In the genomic region with DNA sequence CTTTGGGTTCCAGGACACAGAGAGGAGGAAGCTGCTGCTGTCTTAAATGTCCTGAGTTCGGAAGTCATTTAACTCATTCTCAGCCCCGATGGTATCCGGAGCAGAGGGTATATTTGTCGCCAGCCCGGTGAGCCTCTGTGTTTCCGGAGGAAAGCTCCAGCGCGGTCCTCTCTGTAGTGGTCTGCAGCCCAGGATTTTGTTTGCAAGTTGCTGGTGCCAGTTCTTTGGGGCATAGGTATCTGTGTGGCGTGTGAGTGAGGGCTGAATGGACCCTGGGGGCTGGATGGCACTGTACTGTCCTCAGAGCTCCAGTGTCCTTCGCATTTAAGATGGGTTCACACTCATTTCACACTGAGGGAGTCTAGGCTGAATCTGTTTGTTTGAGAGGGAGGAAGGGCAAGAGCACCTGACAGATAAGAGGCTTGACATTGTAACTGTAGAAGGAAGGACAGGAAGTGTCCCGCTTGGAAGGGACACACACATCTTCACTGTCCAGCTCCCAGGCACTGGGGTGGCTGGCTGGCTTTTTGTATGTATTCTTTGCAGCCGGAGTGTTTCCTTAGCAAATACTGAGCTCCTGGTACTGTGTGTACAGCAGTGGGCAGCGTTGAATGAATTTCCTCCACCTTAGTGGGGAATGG, we compare ENCODE assay signal across 8 mouse cellular contexts. TPM values are rescaled to one million over a fixed set of nuclear protein-coding genes. Genes with fewer than 3 reads are reported as not detected.
DNase-seq lines count a peak whose midpoint lies in the region; ATAC-seq and TF ChIP-seq lines count a peak whose summit lies in the region.

No protein-coding gene starts in this region.

- no peaks in the 10 kb centered on the region for H3K27me3 ChIP-seq in kidney, adult 2 months (replicated peaks; ENCODE audit: control insufficient read depth, insufficient read depth, low read length)
- H3K27me3 ChIP-seq in forebrain, embryonic 15.5 days, result no peaks in the 10 kb centered on the region
- H3K27me3 ChIP-seq in intestine, postnatal 0 days (replicated peaks; ENCODE audit: control insufficient read depth, insufficient read depth, low read length), result no peaks in the 10 kb centered on the region
- no peaks in the 10 kb centered on the region for H3K27me3 ChIP-seq in midbrain, embryonic 16.5 days (ENCODE audit: control insufficient read depth, insufficient read depth, low read depth, low read length)

- H3K4me3 ChIP-seq in kidney, adult 2 months (ENCODE audit: insufficient read depth, low read depth, low read length), result peak overlapping the region; percentile 38; the same call in 1 of the 2 replicates
- H3K4me3 ChIP-seq in forebrain, embryonic 15.5 days, result peak overlapping the region; percentile 19
- H3K4me3 ChIP-seq in intestine, postnatal 0 days (ENCODE audit: low read depth, low read length), result peak overlapping the region; percentile 42
- H3K4me3 ChIP-seq in midbrain, embryonic 16.5 days (ENCODE audit: low read depth, low read length), result peak overlapping the region; percentile 11; the same call in 1 of the 2 replicates

- H3K4me1 ChIP-seq in kidney, adult 2 months (ENCODE audit: control insufficient read depth, insufficient read depth, low read length), result peaks cover 12% of the 10 kb centered on the region
- H3K4me1 ChIP-seq in forebrain, embryonic 15.5 days, result peaks cover 23% of the 10 kb centered on the region
- H3K4me1 ChIP-seq in intestine, postnatal 0 days (replicated peaks; ENCODE audit: control insufficient read depth, insufficient read depth, low read length), result peaks cover 17% of the 10 kb centered on the region
- H3K4me1 ChIP-seq in midbrain, embryonic 16.5 days (ENCODE audit: control insufficient read depth, insufficient read depth, low read length), result peaks cover 16% of the 10 kb centered on the region

- H3K9ac ChIP-seq in forebrain, embryonic 15.5 days (replicated peaks), result peak overlapping the region; percentile 11; the same call in 1 of the 2 replicates
- peak overlapping the region; percentile 51 for H3K9ac ChIP-seq in intestine, postnatal 0 days (ENCODE audit: low read depth, low read length)
- H3K9ac ChIP-seq in midbrain, embryonic 16.5 days (ENCODE audit: low read depth, low read length), result 0 out of 2 replicates have a peak overlapping the region, but pooled peaks have one; percentile 11

- WGBS in kidney, adult 2 months, result 45% methylated on average over 13 of the region's 13 CpGs
- 43% methylated on average over 13 of the region's 13 CpGs for WGBS in forebrain, embryonic 15.5 days
- 19% methylated on average over 13 of the region's 13 CpGs for WGBS in intestine, postnatal 0 days
- 47% methylated on average over 13 of the region's 13 CpGs for WGBS in midbrain, embryonic 16.5 days

- H3K27ac ChIP-seq in kidney, adult 2 months (ENCODE audit: insufficient read depth, low read depth, low read length), result peak overlapping the region; percentile 26
- peak overlapping the region; percentile 25; the same call in 1 of the 2 replicates for H3K27ac ChIP-seq in forebrain, embryonic 15.5 days (replicated peaks)
- peak overlapping the region; percentile 92 for H3K27ac ChIP-seq in intestine, postnatal 0 days (ENCODE audit: low read depth, low read length)
- 0 out of 2 replicates have a peak overlapping the region, but pooled peaks have one; percentile 17 for H3K27ac ChIP-seq in midbrain, embryonic 16.5 days (ENCODE audit: low read length)

- no peak for TF ChIP-seq CTCF in kidney, adult 2 months (conservative IDR thresholded peaks at IDR 0.05; ENCODE audit: insufficient read depth, insufficient read length, low read depth, low read length)
- TF ChIP-seq CTCF in intestine, postnatal 0 days (IDR thresholded peaks at IDR 0.05; ENCODE audit: low read depth), result no peak

- intact Hi-C loops in left cerebral cortex, postnatal 4 days (cut with DNase I), result no loop called here

- H3K9me3 ChIP-seq in forebrain, embryonic 15.5 days, result no peaks in the 10 kb centered on the region
- H3K9me3 ChIP-seq in intestine, postnatal 0 days (ENCODE audit: control insufficient read depth), result no peaks in the 10 kb centered on the region
- H3K9me3 ChIP-seq in midbrain, embryonic 16.5 days (replicated peaks; ENCODE audit: control insufficient read depth, low read length, poor library complexity, severe bottlenecking), result no peaks in the 10 kb centered on the region

- DNase-seq in kidney, adult 2 months, result no peak
- no peak for DNase-seq in kidney, adult 9 months
- DNase-seq in layer of hippocampus, adult 9-11 months, result no peak
- DNase-seq in left cerebral cortex, postnatal 4 days, result no peak

- no peak for TF ChIP-seq POLR2A in kidney, adult 2 months (IDR thresholded peaks at IDR 0.05; ENCODE audit: low read depth, low read length)

- peak overlapping the region; percentile 31 for H3K4me2 ChIP-seq in forebrain, embryonic 15.5 days (replicated peaks)
- H3K4me2 ChIP-seq in intestine, postnatal 0 days (replicated peaks; ENCODE audit: low read depth), result peak overlapping the region; percentile 78
- H3K4me2 ChIP-seq in midbrain, embryonic 16.5 days (ENCODE audit: low read length), result peak overlapping the region; percentile 26

- H3K36me3 ChIP-seq in kidney, adult 2 months (ENCODE audit: control insufficient read depth, insufficient read depth, low read length), result no peaks in the 10 kb centered on the region
- no peaks in the 10 kb centered on the region for H3K36me3 ChIP-seq in forebrain, embryonic 15.5 days
- H3K36me3 ChIP-seq in intestine, postnatal 0 days (ENCODE audit: control insufficient read depth, insufficient read depth), result no peaks in the 10 kb centered on the region
- no peaks in the 10 kb centered on the region for H3K36me3 ChIP-seq in midbrain, embryonic 16.5 days (ENCODE audit: control insufficient read depth, insufficient read depth, low read length)

- peak; percentile 11; the same call in 1 of the 2 replicates for ATAC-seq in forebrain, embryonic 15.5 days (replicated peaks)
- ATAC-seq in intestine, postnatal 0 days, result no peak
- 0 out of 2 replicates have a peak, but pooled peaks have one; percentile 1 for ATAC-seq in midbrain, embryonic 16.5 days
- ATAC-seq in inflammation-experienced regulatory T-cells, adult 6 months, result no peak

RNA-seq across cellular contexts. Expression of a gene that starts 41.4 kb away (rescaled TPM):
- polyA plus RNA-seq in kidney, adult 2 months (2012; rRNA removed), result not detected in 2 replicates
- polyA plus RNA-seq in forebrain, embryonic 15.5 days (2015; fragmentation: Nextera tagmentation; extraction: Ambion mirVana), result not detected in 2 replicates
- not detected in 2 replicates for polyA plus RNA-seq in intestine, postnatal 0 days (2015; fragmentation: Nextera tagmentation; extraction: Ambion mirVana)
- polyA plus RNA-seq in midbrain, embryonic 16.5 days (2015; fragmentation: Nextera tagmentation; extraction: Ambion mirVana), result not detected in 2 replicates
- not detected for total RNA-seq in left cerebral cortex, postnatal 4 days (2021)
- polyA plus RNA-seq in inflammation-experienced regulatory T-cells, adult 6 months (2017; shearing (Covaris generic)), result not detected

Comparison
In these comparisons a context has a peak if more than half of its experiments do, and no peak if none do; other contexts are left out.
1. H3K27ac ChIP-seq: peak in every context shown above with its lines; median percentile 92 in intestine, postnatal 0 days; 26 in kidney, adult 2 months; 25 in forebrain, embryonic 15.5 days; 17 in midbrain, embryonic 16.5 days.
2. ATAC-seq: peak in forebrain, embryonic 15.5 days (single experiment) and midbrain, embryonic 16.5 days (single experiment); none in intestine, postnatal 0 days (single experiment) and inflammation-experienced regulatory T-cells, adult 6 months (single experiment).
3. H3K4me2 ChIP-seq: peak in every context shown above with its lines; median percentile 78 in intestine, postnatal 0 days; 31 in forebrain, embryonic 15.5 days; 26 in midbrain, embryonic 16.5 days.
4. Peak in every context shown above with its lines, with median percentiles within 50 percentile points of each other: H3K4me3 ChIP-seq and H3K9ac ChIP-seq.